In the genomic region with DNA sequence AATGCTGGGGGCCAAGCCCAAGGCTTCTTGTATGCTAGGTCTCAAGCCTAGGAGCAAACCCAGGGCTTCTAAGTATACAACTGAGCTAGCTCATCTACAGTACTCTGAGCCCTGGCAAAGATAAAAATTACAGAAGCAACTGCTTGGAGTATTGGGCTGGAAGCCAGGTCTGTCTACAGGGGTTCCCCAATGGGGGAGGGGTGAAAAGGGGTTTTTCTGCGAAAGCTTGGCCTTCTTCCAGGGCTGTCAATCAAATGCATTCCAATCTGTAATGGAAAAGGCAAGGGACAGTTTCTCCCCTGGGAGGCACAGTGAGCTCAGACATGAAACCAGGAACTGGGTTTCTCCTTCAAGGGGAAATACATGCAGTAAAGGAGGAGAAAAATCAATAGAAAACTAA, we compare ENCODE assay signal across 9 mouse cellular contexts.
DNase-seq lines count a peak whose midpoint lies in the region; ATAC-seq and TF ChIP-seq lines count a peak whose summit lies in the region.
"Had no signal": no experiment of that assay in that cellular context is flagged by ENCODE, and none has a peak within 500 bp of the region (broad histone marks: within the 10 kb centered on the region; RNA-seq: fewer than 3 reads in every experiment).

No protein-coding gene starts in this region.

- no peak for TF ChIP-seq POLR2A in CH12.LX (IDR thresholded peaks at IDR 0.05; ENCODE audit: low read depth, low read length)

- WGBS in heart, postnatal 0 days = 0% methylated on average over 1 of the region's 1 CpGs

- no peak overlapping the region for H3K27ac ChIP-seq in CH12.LX (ENCODE audit: insufficient read depth, low read depth)
- H3K27ac ChIP-seq in heart, postnatal 0 days (ENCODE audit: low read depth) = peak overlapping the region; percentile 40

- no peaks in the 10 kb centered on the region for H3K79me2 ChIP-seq in CH12.LX (replicated peaks; ENCODE audit: control insufficient read depth, extremely low read depth, insufficient read depth, poor library complexity, severe bottlenecking)

- H3K36me3 ChIP-seq in CH12.LX (replicated peaks in 1 of 2; ENCODE audit: control insufficient read depth in 1 of 2, insufficient read depth in 1 of 2, low read length in 1 of 2) = no peaks in the 10 kb centered on the region
- no peaks in the 10 kb centered on the region for H3K36me3 ChIP-seq in heart, postnatal 0 days (replicated peaks; ENCODE audit: control insufficient read depth, insufficient read depth, low read length)

- peak; percentile 18 for DNase-seq in kidney, adult 18-20 months
- no peak for DNase-seq in kidney, adult 9 months
- DNase-seq in 3T3-L1 (ENCODE audit: low read depth, low spot score) (peak; percentile 58), CH12.LX (ENCODE audit: extremely low read depth) (peak; percentile 61)
- peak; percentile 65 for DNase-seq in heart, postnatal 0 days (ENCODE audit: low spot score)
- DNase-seq in urinary bladder, postnatal 36 days (ENCODE audit: low spot score in 2 of 2) = no peak
- no peak for DNase-seq in embryo, embryonic 10 days (ENCODE audit: low spot score)
- DNase-seq: liver had no signal

- H3K4me3 ChIP-seq in CH12.LX (replicated peaks in 1 of 3; ENCODE audit: low read depth in 2 of 3, low read length in 2 of 3, poor library complexity in 1 of 3) = no peak overlapping the region
- no peak overlapping the region for H3K4me3 ChIP-seq in heart, postnatal 0 days (ENCODE audit: low read depth, low read length)
- H3K4me3 ChIP-seq: myocyte had no signal

- no peak overlapping the region for H3K4me2 ChIP-seq in CH12.LX (ENCODE audit: insufficient read depth, low read depth, poor library complexity, severe bottlenecking)
- H3K4me2 ChIP-seq in heart, postnatal 0 days (ENCODE audit: low read depth, low read length) = no peak overlapping the region

- no peak for TF ChIP-seq CTCF in CH12.LX (conservative IDR thresholded peaks at IDR 0.05 in 1 of 2, IDR thresholded peaks at IDR 0.05 in 1 of 2; ENCODE audit: low read depth in 2 of 2, low read length in 2 of 2)
- TF ChIP-seq CTCF in heart, postnatal 0 days (IDR thresholded peaks at IDR 0.05; ENCODE audit: low read depth) = peak; percentile 8; the same call in 1 of the 2 replicates

- in situ Hi-C loops in CH12.LX (cut with MboI; ENCODE audit: low pct_ligation_motif_present, low pct_unique_long_range_greater_than_20kb, low sequenced_read_pairs) = no loop called here

- dilution Hi-C loops in CH12.LX (cut with MboI; ENCODE audit: extremely low pct_ligation_motif_present, extremely low pct_unique_long_range_greater_than_20kb, low sequenced_read_pairs) = no loop called here

- no peaks in the 10 kb centered on the region for H3K27me3 ChIP-seq in CH12.LX (replicated peaks)
- H3K27me3 ChIP-seq in heart, postnatal 0 days (ENCODE audit: control insufficient read depth, insufficient read depth, low read length) = no peaks in the 10 kb centered on the region

- no peaks in the 10 kb centered on the region for H3K9me3 ChIP-seq in CH12.LX (replicated peaks; ENCODE audit: low read length)
- H3K9me3 ChIP-seq in heart, postnatal 0 days (replicated peaks; ENCODE audit: control insufficient read depth, low read length) = no peaks in the 10 kb centered on the region

- no peak overlapping the region for H3K9ac ChIP-seq in CH12.LX (ENCODE audit: insufficient read depth, low read depth)
- no peak overlapping the region for H3K9ac ChIP-seq in heart, postnatal 0 days (replicated peaks; ENCODE audit: low read depth, low read length)

- H3K4me1 ChIP-seq in CH12.LX (ENCODE audit: control insufficient read depth in 1 of 2, insufficient read depth in 2 of 2) = peaks cover 21 to 46% of the 10 kb centered on the region in 2 experiments
- peaks cover 54% of the 10 kb centered on the region for H3K4me1 ChIP-seq in heart, postnatal 0 days (ENCODE audit: control insufficient read depth, insufficient read depth)

- peak; percentile 48; the same call in 1 of the 2 replicates for TF ChIP-seq EP300 in CH12.LX (IDR thresholded peaks at IDR 0.05; ENCODE audit: low read length)
- TF ChIP-seq EP300 in heart, postnatal 0 days (IDR thresholded peaks at IDR 0.05; ENCODE audit: low read depth) = no peak

- no peak for TF ChIP-seq RAD21 in CH12.LX (IDR thresholded peaks at IDR 0.05; ENCODE audit: low read depth, low read length)

- peak; percentile 25 for ATAC-seq in heart, postnatal 0 days (ENCODE audit: insufficient read depth, low read depth)

TF ChIP-seq in CH12.LX, 34 proteins besides CTCF, POLR2A, EP300 and RAD21:
- no peak for TF ChIP-seq SMC3 (IDR thresholded peaks at IDR 0.05; ENCODE audit: low read depth, low read length)
- no peak for TF ChIP-seq JUND (conservative IDR thresholded peaks at IDR 0.05; ENCODE audit: low read depth, low read length)
- 0 out of 2 replicates have a peak, but pooled peaks have one; percentile 45 for TF ChIP-seq MEF2A (IDR thresholded peaks at IDR 0.05; ENCODE audit: borderline replicate concordance, low read depth, low read length)
- TF ChIP-seq RCOR1 (conservative IDR thresholded peaks at IDR 0.05; ENCODE audit: low read depth, low read length) = no peak
- TF ChIP-seq E2F4 (IDR thresholded peaks at IDR 0.05; ENCODE audit: insufficient replicate concordance, low read depth, low read length) = no peak
- TF ChIP-seq CHD2 (IDR thresholded peaks at IDR 0.05; ENCODE audit: low read length) = peak; percentile 40; the same call in 1 of the 2 replicates
- TF ChIP-seq POLR2AphosphoS2 (IDR thresholded peaks at IDR 0.05; ENCODE audit: low read depth, low read length) = no peak
- TF ChIP-seq HCFC1 (IDR thresholded peaks at IDR 0.05; ENCODE audit: low read depth, low read length) = no peak
- TF ChIP-seq KAT2A (IDR thresholded peaks at IDR 0.05; ENCODE audit: insufficient replicate concordance, low read length) = no peak
- TF ChIP-seq TBP (conservative IDR thresholded peaks at IDR 0.05; ENCODE audit: low read depth, low read length) = no peak
- TF ChIP-seq MYC (IDR thresholded peaks at IDR 0.05; ENCODE audit: low read depth, low read length) = no peak
- no peak for TF ChIP-seq ZMIZ1 (IDR thresholded peaks at IDR 0.05; ENCODE audit: low read depth, low read length)
- no peak for TF ChIP-seq TCF12 (IDR thresholded peaks at IDR 0.05; ENCODE audit: low read depth, low read length)
- TF ChIP-seq JUN (IDR thresholded peaks at IDR 0.05; ENCODE audit: insufficient read depth, low read depth, low read length) = no peak
- TF ChIP-seq IRF4 (IDR thresholded peaks at IDR 0.05; ENCODE audit: low read depth, low read length) = peak; percentile 62
- no peak for TF ChIP-seq ZC3H11A (IDR thresholded peaks at IDR 0.05; ENCODE audit: low read depth, low read length)
- TF ChIP-seq MXI1 (IDR thresholded peaks at IDR 0.05; ENCODE audit: low read depth, low read length) = no peak
- no peak for TF ChIP-seq PAX5 (IDR thresholded peaks at IDR 0.05; ENCODE audit: low read length)
- TF ChIP-seq GABPA (IDR thresholded peaks at IDR 0.05; ENCODE audit: insufficient replicate concordance, low read depth, low read length) = no peak
- TF ChIP-seq ELF1 (IDR thresholded peaks at IDR 0.05; ENCODE audit: low read depth, low read length) = peak; percentile 49; the same call in 1 of the 2 replicates
- no peak for TF ChIP-seq SIN3A (IDR thresholded peaks at IDR 0.05; ENCODE audit: low read length)
- peak; percentile 90 for TF ChIP-seq ETS1 (conservative IDR thresholded peaks at IDR 0.05; ENCODE audit: low read depth, low read length)
- no peak for TF ChIP-seq ZNF384 (IDR thresholded peaks at IDR 0.05; ENCODE audit: low read depth, low read length)
- no peak for TF ChIP-seq UBTF (IDR thresholded peaks at IDR 0.05; ENCODE audit: low read depth, low read length)
- TF ChIP-seq NRF1 (IDR thresholded peaks at IDR 0.05; ENCODE audit: low read depth, low read length) = no peak
- no peak for TF ChIP-seq BHLHE40 (IDR thresholded peaks at IDR 0.05; ENCODE audit: low read depth, low read length)
- no peak for TF ChIP-seq ZKSCAN1 (IDR thresholded peaks at IDR 0.05; ENCODE audit: borderline replicate concordance, low read depth, low read length)
- TF ChIP-seq MAX (IDR thresholded peaks at IDR 0.05; ENCODE audit: low read length) = no peak
- no peak for TF ChIP-seq USF1 (IDR thresholded peaks at IDR 0.05; ENCODE audit: low read depth, low read length)
- no peak for TF ChIP-seq MAFK (IDR thresholded peaks at IDR 0.05; ENCODE audit: insufficient replicate concordance, low read length)
- no peak for TF ChIP-seq NELFE (IDR thresholded peaks at IDR 0.05; ENCODE audit: low read depth, low read length)
- TF ChIP-seq USF2 (conservative IDR thresholded peaks at IDR 0.05; ENCODE audit: low read depth, low read length) = no peak
- no peak for TF ChIP-seq MAZ (IDR thresholded peaks at IDR 0.05; ENCODE audit: low read depth, low read length)
- TF ChIP-seq CHD1 (IDR thresholded peaks at IDR 0.05; ENCODE audit: low read depth, low read length) = no peak

Comparison
In these comparisons a context has a peak if more than half of its experiments do, and no peak if none do; other contexts are left out.
1. DNase-seq: peak in kidney, adult 18-20 months (single experiment), 3T3-L1 (single experiment), CH12.LX (single experiment) and heart, postnatal 0 days (single experiment); none in kidney, adult 9 months (single experiment), urinary bladder, postnatal 36 days (0 of 2) and embryo, embryonic 10 days (single experiment).